Mouse (Mus musculus) forebrain, postnatal 0 days (tissue): ENCODE results near the gene Epp13. TPM values are rescaled to one million over a fixed set of nuclear protein-coding genes. Genes with fewer than 3 reads are reported as not detected.

Experiments used
- ATAC-seq: fragments of 200-750 bp; cut with Nextera tagmentation; 2 replicates; pipeline ENCODE4 v1.8.0; 2017; ENCODE audit warnings: mild to moderate bottlenecking, moderate library complexity
- DNase-seq: peaks from one replicate; pipeline ENCODE4 v3.0.0-alpha.2; 2015
- H3K27ac ChIP-seq: fragments of 300-500 bp; sonication (generic); 2 replicates; pipeline ENCODE4 v1.5.1; 2014; ENCODE audit warnings: low read depth, mild to moderate bottlenecking, antibody characterized with exemption, low read length, moderate library complexity, mixed read lengths
- H3K27me3 ChIP-seq: fragments of 300-500 bp; sonication (generic); 2 replicates; pipeline ENCODE4 v1.6.1; 2014; ENCODE audit warnings: mild to moderate bottlenecking, low read length, mixed read lengths; ENCODE audit not compliant: insufficient read depth
- H3K36me3 ChIP-seq: fragments of 300-500 bp; sonication (generic); 2 replicates; pipeline ENCODE4 v1.6.1; 2014; ENCODE audit warnings: mild to moderate bottlenecking, moderate library complexity; ENCODE audit not compliant: insufficient read depth
- H3K4me1 ChIP-seq: fragments of 300-500 bp; sonication (generic); 2 replicates; pipeline ENCODE4 v1.6.1; 2014; ENCODE audit warnings: antibody characterized with exemption; ENCODE audit not compliant: insufficient read depth
- H3K4me2 ChIP-seq: fragments of 300-500 bp; sonication (generic); 2 replicates; pipeline ENCODE4 v1.6.1; 2014; ENCODE audit warnings: low read depth, mild to moderate bottlenecking, moderate library complexity
- H3K4me3 ChIP-seq: fragments of 300-500 bp; sonication (generic); 2 replicates; pipeline ENCODE4 v1.5.1; 2014; ENCODE audit warnings: low read depth, low read length, mixed read lengths
- H3K9ac ChIP-seq: fragments of 300-500 bp; sonication (generic); 2 replicates; pipeline ENCODE4 v1.6.1; 2014; ENCODE audit warnings: mild to moderate bottlenecking
- H3K9me3 ChIP-seq: fragments of 300-500 bp; sonication (generic); 2 replicates; pipeline ENCODE4 v1.6.1; 2016; ENCODE audit warnings: low read length
- CTCF ChIP-seq: sonication (generic); IDR thresholded peaks from 2 replicates; pipeline ENCODE4 v1.5.1; 2016; ENCODE audit warnings: antibody characterized with exemption, control low read depth, low read depth
- WGBS: fragments of 180-500 bp; shearing (Covaris S2); extraction: QIAGEN DNeasy Blood & Tissue Kit; methylation state at CpG from one replicate; pipeline ENCODE4 v1.1.7; 2014; 5-methylcytosine and 5-hydroxymethylcytosine counted together
- polyA plus RNA-seq: library from polyadenylated mRNA; unstranded; fragments of >200 nt; fragmentation: Nextera tagmentation; extraction: Ambion mirVana; gene quantifications from 2 replicates; pipeline ENCODE4 v1.2.1, GENCODE M21; 2015
- total RNA-seq: library from RNA; depleted of rRNA; stranded (reverse); fragments of >200 nt; gene quantifications from 2 replicates; pipeline ENCODE4 v1.2.3, GENCODE M21; 2014

The Epp13 gene
- total and polyA plus RNA-seq, 2 experiments from 2014 or later: 0.40 TPM; not detected in 1

- Histone ChIP-seq H3K27ac (no peak overlapping the region), H3K9ac (no peak overlapping the region), H3K4me1 (no peaks in the 10 kb centered on the region), H3K4me2 (no peak overlapping the region), H3K9me3 (no peaks in the 10 kb centered on the region), H3K27me3 (no peaks in the 10 kb centered on the region), H3K36me3 (no peaks in the 10 kb centered on the region), H3K4me3 (no peak overlapping the region)
- no peak for DNase-seq
- no peak for ATAC-seq
- TF ChIP-seq CTCF: no peak
- WGBS: 76% methylated on average over 3 of the region's 3 CpGs
These were observed 9.6 kb downstream of the Epp13 start for GRCm38 (mm10) chr7:6262120-6262519.

GRCm38 (mm10) chr7:6262984-6263383, 10.5 kb downstream of the Epp13 start:
- 84% methylated on average over 4 of the region's 4 CpGs for WGBS
- ATAC-seq: no peak

GRCm38 (mm10) chr7:6265695-6266094, 13.2 kb downstream of the Epp13 start:
- no peak for DNase-seq

More at GRCm38 (mm10) chr7:6262984-6263383, 10.5 kb downstream of the Epp13 start:
- Histone ChIP-seq H3K27me3 (no peaks in the 10 kb centered on the region), H3K36me3 (no peaks in the 10 kb centered on the region), H3K4me2 (no peak overlapping the region), H3K9ac (no peak overlapping the region), H3K9me3 (no peaks in the 10 kb centered on the region), H3K4me3 (no peak overlapping the region), H3K27ac (no peak overlapping the region), H3K4me1 (no peaks in the 10 kb centered on the region)
- no peak for DNase-seq
- TF ChIP-seq CTCF: no peak

GRCm38 (mm10) chr7:6277906-6278305, 25.4 kb downstream of the Epp13 start:
- H3K36me3 ChIP-seq: no peaks in the 10 kb centered on the region
- H3K9ac ChIP-seq: no peak overlapping the region
- no peaks in the 10 kb centered on the region for H3K27me3 ChIP-seq
- TF ChIP-seq CTCF: no peak
- ATAC-seq (no peak), DNase-seq (no peak)
- no peak overlapping the region for H3K4me2 ChIP-seq
- WGBS: 56% methylated on average over 3 of the region's 3 CpGs
- no peaks in the 10 kb centered on the region for H3K4me1 ChIP-seq
- no peaks in the 10 kb centered on the region for H3K9me3 ChIP-seq
- H3K27ac ChIP-seq: no peak overlapping the region
- H3K4me3 ChIP-seq: no peak overlapping the region

More at GRCm38 (mm10) chr7:6265695-6266094, 13.2 kb downstream of the Epp13 start:
- H3K4me1 ChIP-seq: no peaks in the 10 kb centered on the region
- peak; percentile 52 for TF ChIP-seq CTCF
- H3K9me3 ChIP-seq: no peaks in the 10 kb centered on the region
- H3K9ac ChIP-seq: no peak overlapping the region
- H3K27ac ChIP-seq: no peak overlapping the region
- no peak overlapping the region for H3K4me3 ChIP-seq
- no peak overlapping the region for H3K4me2 ChIP-seq
- no peaks in the 10 kb centered on the region for H3K36me3 ChIP-seq
- 62% methylated on average over 8 of the region's 8 CpGs for WGBS
- H3K27me3 ChIP-seq: no peaks in the 10 kb centered on the region
- ATAC-seq: no peak

GRCm38 (mm10) chr7:6282749-6283148, 30.2 kb downstream of the Epp13 start:
- WGBS: 3% methylated on average over 1 of the region's 1 CpGs
- Histone ChIP-seq H3K36me3 (no peaks in the 10 kb centered on the region), H3K27ac (peak overlapping the region; percentile 89; the same call in 1 of the 2 replicates), H3K4me2 (peak overlapping the region; percentile 47), H3K9ac (peak overlapping the region; percentile 43; the same call in 1 of the 2 replicates), H3K27me3 (no peaks in the 10 kb centered on the region), H3K4me1 (peaks cover 10% of the 10 kb centered on the region; the same call in 1 of the 2 replicates), H3K4me3 (peak overlapping the region; percentile 48), H3K9me3 (no peaks in the 10 kb centered on the region)
- DNase-seq (peak; percentile 90), ATAC-seq (no peak)
- TF ChIP-seq CTCF: peak; percentile 83

- peak; percentile 57 for TF ChIP-seq CTCF
- Histone ChIP-seq H3K4me2 (peak overlapping the region; percentile 47), H3K27me3 (no peaks in the 10 kb centered on the region), H3K27ac (peak overlapping the region; percentile 89), H3K4me3 (peak overlapping the region; percentile 48), H3K9ac (peak overlapping the region; percentile 43), H3K9me3 (no peaks in the 10 kb centered on the region), H3K36me3 (no peaks in the 10 kb centered on the region), H3K4me1 (peaks cover 15% of the 10 kb centered on the region; the same call in 1 of the 2 replicates)
- DNase-seq: peak; percentile 95
- WGBS: 2% methylated on average over 23 of the region's 23 CpGs
- peak; percentile 86 for ATAC-seq
These were observed 31.1 kb downstream of the Epp13 start for GRCm38 (mm10) chr7:6283451-6284075.

- DNase-seq (no peak), ATAC-seq (no peak)
- H3K9ac ChIP-seq: no peak overlapping the region
- H3K27me3 ChIP-seq: no peaks in the 10 kb centered on the region
- no peak overlapping the region for H3K27ac ChIP-seq
- H3K4me1 ChIP-seq: peaks cover 15% of the 10 kb centered on the region; the same call in 1 of the 2 replicates
- no peaks in the 10 kb centered on the region for H3K9me3 ChIP-seq
- 95% methylated on average over 4 of the region's 4 CpGs for WGBS
- no peak overlapping the region; the same call in 1 of the 2 replicates for H3K4me2 ChIP-seq
- 0 out of 2 replicates have a peak, but pooled peaks cover under 1% of the 10 kb centered on the region for H3K36me3 ChIP-seq
- no peak for TF ChIP-seq CTCF
- peak overlapping the region; percentile 48; the same call in 1 of the 2 replicates for H3K4me3 ChIP-seq
These were observed 32.0 kb downstream of the Epp13 start for GRCm38 (mm10) chr7:6284442-6285012.
